Mouse (Mus musculus): ENCODE measurements around the gene Smad1. TPM values are rescaled to one million over a fixed set of nuclear protein-coding genes. Genes with fewer than 3 reads are reported as not detected.
"Not testable (repeated sequence)": the region's sequence is repeated elsewhere in the genome, so short reads cannot be mapped to it uniquely, and the experiment has no call there.

The Smad1 gene
- total RNA-seq (2021): 10 to 100 TPM; 25.6 TPM
- long read RNA-seq, experiment 1, transcript Smad1-202 (7 exons, 3,099 nt): major isoform, 23 of 28 reads
- long read RNA-seq, experiment 1, partial matches to known transcripts: 2 of 28 reads
- long read RNA-seq, experiment 1, other reads (novel, unspliced or antisense): 3 of 28 reads
- long read RNA-seq, experiment 2, transcript Smad1-202 (7 exons, 3,099 nt): major isoform, 7 of 17 reads
- long read RNA-seq, experiment 2, partial matches to known transcripts: 7 of 17 reads
- long read RNA-seq, experiment 2, other reads (novel, unspliced or antisense): 3 of 17 reads

DNA sequence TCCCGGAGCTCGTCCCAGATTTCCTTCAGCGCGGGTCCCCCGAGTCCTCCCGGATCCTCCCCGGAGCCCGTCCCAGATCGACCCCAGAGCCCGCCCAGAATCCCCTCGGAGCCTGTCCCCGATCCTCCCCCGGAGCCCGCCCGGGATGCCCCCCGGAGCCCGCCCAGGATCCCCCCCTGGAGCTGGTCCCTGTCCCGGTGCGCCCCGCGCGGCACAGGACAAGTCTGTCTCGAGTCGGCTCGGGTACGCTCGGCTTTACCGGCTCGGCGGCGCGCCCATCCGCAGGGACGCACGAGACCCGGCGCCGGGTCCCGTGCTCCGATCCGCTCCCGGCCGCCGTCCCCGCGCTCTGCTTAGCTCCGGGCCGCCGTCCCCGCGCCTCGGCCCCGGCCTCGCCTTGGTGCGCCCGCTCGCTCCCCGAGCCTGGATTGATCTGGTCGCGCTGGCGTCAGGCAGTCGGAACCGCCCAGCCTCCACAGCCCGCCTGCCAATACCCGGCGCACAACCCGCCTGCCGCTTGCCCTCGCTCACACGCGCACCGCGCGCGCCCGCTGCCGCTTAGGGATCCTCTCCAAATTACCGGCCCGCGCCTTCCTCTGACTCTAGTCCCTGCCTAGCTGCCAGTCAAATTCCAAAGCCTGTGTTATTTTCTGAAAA is at the start of gene Smad1:
Gene Smad1 (minus strand): TSS at position 525 of the 657 bp plus-strand sequence.
- peak; percentile 93 to 95 for DNase-seq (ENCODE audit: low spot score in 2 of 2)

DNA sequence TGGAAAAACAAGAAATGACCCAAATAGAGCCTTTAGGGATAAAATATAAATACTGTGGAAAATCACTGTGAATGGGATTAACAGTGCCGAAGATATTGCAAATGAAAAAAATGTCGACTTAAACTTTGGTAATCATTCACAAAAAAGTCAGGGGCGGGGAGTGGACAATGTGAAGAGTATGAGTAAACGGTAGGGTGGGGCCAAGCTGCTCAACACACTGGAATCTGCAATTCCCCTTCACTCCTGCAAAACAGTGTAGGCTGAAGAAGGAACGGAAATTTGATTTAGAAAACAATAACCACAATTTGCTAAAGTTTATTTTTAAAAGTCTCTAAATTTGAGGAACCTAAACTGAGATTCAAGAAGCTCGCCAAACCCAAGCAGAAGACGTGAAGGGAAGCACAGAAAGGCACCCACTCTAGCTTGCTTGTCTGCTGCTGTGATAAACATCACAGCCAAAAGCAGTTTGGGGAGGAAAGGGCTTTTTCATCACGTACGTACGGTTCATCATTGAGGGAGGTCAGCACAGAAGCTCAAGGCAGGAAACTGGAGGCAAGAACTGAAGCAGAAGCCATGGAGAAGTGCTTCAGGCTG is 48.0 kb upstream of the Smad1 start:
- DNase-seq (ENCODE audit: low spot score in 2 of 2): no peak

DNA sequence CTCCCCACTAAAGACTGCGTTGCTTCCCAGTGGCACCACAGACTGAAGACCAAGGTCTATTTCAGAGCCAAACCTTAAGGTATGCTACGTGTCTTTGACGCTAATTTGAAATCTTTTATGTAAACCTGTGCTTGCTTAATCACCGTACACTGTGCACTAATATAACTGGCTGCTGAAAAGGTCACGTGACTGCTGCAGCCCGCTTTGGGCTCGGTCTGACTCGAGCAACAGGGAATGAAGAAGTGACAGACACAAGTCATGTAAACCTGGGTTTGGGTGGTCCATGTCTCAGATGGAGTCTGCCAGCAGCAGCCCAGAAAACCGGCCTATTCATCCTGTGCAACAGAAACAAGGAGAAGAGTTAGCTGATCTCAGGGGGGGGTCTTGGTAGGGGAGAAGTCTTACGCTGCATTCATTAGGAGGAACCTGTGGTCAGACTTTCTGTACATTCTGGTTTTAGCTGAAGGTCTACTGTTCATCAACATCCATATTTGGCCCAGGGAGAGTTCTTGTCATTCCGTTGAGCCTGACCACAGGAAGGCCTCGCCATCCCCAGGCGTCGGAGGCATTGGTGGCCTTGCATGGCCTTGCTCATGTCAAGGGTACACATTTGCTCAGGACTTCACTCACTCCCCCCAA is 44.3 kb upstream of the Smad1 start:
- DNase-seq (ENCODE audit: low spot score in 2 of 2): no peak

DNA sequence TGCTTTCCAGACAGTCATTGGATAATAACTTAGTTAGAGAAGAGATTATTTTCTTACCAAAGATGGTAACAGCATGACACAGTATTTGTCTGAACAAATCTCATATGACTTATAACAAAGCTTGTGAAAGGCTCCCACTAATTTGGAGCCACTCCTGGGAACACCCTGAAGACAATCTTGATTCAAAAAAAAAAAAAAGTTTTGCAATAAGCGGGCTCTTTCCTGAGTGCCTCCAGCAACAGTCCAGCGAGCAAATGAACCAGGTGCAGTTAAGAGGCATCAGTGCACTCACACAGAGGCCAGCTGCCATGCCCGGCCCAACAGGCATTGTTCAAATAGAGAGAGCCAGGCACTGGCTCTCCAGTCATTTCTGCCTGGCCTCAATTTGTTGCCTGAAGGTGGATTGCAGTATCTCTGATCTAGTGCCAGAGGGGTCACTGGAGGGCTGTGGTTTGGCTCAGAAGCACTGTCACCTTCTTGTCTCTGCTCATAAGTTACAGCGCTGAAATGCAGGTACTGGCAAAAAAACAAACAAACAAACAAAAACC is 34.7 kb upstream of the Smad1 start:
- DNase-seq (ENCODE audit: low spot score in 2 of 2): no peak

DNA sequence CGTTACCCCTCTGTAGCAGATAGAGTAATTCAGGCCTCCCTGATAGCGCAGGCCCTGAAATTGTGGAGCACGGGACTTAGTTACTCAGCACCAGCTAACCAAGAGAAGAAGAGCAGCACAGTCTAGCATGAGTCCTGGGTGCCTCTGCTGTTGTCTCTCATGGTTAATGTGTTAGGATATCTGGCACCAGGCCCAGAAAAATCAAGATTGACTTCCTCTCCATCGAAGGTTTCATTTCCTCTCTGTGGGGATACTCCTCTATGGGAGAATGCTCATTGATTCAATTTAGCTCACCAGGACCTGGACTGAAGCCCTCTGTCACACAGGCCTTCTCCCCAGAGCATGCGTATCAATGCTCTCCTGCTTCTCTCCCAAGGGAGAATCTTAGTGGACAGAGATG is 15.6 kb upstream of the Smad1 start:
- no peak for DNase-seq (ENCODE audit: low spot score in 2 of 2)

DNA sequence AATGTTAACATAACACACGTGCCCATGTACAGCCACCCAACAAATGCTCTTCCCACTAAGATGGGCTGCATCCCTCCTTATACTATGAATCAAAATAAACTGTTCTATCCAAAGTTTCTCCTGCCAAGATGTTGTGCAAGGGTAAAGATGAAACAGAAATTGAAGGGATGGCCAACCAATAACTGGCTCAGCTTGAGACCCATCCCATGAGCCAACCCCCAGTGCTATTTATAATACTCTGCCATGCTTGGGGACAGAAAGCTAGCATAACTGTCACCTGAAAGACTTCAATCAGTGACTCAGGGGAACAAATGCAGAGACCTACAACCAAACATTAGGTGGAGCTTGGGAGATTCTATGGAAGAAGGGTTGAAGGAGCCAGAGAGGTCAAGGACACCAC is 11.2 kb upstream of the Smad1 start:
- no peak for DNase-seq (ENCODE audit: low spot score in 2 of 2)

DNA sequence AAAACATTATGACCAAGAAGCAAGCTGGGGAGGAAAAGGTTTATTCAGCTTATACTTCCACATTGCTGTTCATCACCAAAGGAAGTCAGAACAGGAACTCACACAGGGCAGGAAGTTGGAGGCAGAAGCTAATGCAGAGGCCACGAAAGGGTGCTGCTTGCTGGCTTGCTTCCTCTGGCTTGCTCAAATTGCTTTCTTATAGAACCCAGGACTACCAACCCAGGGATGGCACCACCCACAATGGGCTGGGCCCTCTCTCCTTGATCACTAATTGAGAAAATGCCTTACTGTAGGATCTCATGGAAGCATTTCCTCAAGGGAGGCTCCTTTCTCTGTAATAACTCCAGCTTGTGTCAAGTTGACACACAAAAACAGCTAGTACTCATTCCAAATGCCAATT is 8.0 kb upstream of the Smad1 start:
- not testable (repeated sequence) for DNase-seq (ENCODE audit: low spot score in 2 of 2)

DNA sequence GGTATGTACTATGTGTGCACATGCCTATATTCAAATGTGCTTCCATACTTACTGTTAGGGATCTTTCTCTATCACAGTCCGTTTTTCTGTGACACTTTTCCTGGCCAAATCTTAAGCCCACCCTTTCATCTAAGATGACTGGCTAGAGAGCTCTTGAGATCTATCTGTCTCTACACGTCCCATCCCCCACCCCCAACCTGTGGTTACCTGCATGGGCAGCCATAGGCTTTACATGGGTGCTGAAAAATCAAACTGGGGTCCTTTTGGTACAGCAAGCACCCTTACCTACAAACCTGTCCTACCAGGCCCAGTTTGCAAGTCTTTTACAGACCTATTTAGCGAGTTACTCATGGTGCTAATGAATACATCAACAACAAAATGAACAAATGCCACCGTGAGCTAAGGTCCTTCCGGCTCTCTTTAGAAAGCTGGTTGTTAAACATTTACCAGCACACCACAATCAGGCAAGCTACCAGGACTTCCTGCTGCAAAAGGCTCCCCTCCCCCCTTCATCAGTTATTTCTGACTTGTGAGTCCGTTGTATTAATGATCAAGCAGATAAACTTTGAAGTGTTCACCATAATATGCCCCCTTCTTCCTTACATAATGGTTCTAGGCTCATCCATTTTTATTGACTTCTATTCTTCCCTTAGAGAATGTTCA is 5.7 kb upstream of the Smad1 start:
- no peak for DNase-seq (ENCODE audit: low spot score in 2 of 2)

DNA sequence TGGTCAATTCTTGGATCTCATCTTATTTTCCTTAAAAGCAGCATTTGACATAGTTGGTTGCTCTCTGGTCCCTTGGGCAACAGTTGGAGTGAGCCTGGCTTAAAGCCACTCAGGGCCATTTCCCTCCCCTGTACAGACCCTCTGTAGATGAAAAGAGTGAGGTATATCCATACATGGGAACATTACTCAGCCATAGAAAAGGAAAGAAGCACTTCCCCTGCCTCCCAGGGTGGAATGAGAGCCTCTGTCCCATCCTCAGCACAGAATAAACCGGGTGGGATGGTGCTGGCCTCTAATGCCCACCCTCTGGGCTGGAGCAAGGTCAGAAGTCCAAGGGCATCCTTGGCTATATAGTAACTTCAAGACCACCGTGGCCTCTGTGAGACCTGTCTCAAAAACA is 1.4 kb upstream of the Smad1 start:
- no peak for DNase-seq (ENCODE audit: low spot score in 2 of 2)

DNA sequence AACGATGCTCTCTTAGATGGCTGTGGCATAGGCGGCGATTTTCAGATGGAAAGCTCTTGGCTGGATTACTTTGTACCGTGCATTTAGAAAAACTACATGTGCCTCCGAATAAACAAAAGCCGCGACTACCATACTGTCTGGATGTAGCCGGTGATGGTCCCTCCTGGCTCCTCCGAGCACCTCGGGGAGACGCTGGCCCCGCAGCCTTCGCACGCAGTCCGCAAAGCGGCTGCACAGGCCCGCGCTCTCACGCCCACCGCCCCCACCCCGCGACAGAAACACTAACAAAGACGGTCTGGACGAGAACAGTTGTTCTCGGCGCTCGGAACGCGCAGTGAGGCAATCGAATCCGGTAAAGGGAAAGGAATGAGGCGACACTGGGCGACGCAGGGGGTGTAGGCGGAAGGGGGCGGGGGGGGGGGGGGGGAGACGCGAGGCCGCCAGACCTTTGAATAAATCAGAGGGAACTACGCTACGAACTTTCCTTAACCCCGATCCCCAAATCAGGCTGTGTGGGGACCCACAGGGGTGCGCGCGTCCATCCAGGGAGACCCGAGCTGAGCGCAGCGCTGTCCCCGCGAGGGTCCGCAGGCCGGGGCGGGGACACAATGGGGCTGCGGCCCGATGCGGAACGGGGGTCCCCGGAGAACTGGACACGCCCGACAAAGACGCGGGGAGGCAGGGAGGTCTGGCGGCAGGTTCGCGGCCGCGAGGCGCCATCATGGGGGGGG is 902 bp downstream of the Smad1 start:
- DNase-seq (ENCODE audit: low spot score in 2 of 2): peak; percentile 46 to 48

DNA sequence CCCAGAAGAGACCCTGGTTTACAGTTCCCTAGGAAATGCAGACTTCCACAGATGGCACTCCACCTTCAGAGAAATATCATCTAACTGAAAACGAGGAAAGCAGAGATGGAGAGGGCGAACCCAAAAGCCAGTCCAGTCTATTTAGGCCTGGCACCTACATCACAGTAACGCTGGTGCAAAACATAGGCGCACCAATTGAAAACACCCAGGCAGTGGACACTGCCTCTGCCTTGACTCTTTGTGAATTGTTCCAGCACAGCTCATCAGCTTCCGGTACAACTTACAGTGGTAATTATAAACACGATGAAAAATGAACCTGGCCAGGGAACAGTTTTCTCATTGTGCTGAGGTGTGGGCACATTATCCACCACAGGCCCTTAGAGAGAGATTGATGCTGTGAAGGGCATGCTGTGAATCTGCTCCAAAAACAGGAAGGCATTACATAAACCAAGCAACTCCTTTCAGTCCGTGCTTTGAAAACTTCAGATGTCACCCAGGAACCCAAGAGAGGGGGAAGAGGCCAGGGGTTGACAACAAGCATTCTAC is 1.5 kb downstream of the Smad1 start:
- DNase-seq (ENCODE audit: low spot score in 2 of 2): no peak

DNA sequence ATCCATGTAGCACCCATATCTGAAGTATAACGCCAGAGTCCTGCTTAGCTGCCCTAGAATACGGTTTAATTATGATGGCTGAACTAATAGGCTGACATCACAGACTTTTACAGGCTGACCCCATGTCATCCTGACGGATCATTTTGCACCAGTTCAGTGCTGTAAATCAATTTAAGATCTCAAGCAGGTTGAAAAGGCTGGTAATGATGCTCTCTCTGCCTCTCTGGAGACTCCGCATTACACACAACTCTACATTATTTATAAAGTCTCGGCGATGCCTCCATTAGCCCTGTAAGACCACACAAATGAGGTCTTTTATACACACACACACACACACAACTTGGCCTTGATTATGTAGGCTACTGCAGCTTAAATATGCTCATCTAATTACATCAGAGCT is 2.4 kb downstream of the Smad1 start:
- DNase-seq (ENCODE audit: low spot score in 2 of 2): no peak

DNA sequence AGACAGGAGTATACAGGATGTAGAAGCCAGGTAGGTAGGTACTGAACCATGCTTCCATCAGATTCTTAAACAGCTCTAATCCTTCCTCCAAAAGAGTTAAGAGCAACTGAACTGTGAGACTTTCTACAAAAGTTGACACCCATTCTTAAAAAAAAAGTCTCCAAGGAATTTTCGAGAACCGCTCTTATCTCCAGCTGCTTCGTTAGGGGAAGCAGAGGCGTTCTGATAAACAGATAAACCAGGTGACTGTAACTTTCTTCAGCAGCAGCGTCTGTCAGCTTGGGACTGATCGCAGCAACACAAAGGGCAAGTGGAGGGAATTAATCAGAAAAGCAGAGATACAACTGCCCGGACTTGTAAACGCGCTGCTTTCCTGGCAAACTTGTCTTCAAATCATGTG is 5.3 kb downstream of the Smad1 start:
- DNase-seq (ENCODE audit: low spot score in 2 of 2): no peak

DNA sequence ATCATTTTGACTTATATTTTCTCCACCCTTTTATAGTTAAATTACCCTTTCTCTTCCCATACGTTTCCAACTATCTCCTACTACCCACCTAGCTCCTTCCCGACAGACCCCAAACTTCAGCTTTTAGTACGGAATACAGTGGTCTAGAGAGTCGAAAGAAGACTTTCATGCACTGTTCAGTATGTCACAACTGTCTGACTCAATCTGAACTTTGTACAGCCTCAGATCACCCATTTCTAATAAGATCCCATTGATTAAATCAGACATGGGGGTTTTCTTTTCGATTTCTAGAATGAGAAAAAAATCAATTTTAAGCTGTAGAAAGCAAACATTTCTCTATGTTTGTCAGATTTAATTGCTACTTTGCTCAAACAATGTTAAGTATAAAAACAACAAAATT is 6.1 kb downstream of the Smad1 start:
- DNase-seq (ENCODE audit: low spot score in 2 of 2): no peak

DNA sequence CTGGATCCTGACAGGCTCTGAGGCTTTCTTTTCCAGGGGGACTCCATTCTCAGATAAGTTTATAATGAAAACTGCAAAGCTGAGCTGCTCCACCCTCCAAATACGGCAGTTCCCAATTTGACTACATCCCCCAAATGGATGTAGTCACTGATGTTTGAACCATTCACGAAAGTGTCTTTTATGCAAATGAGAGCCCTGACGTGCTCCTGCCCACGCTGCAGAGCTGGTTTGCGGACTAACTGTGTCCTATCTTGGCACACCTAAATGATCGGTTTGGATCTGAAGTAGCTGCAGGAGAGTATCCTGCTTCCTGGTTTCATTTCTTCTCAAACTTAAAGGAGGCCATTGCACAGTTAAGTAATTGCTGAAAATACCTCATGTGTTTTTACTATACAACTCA is 6.7 kb downstream of the Smad1 start:
- no peak for DNase-seq (ENCODE audit: low spot score in 2 of 2)

DNA sequence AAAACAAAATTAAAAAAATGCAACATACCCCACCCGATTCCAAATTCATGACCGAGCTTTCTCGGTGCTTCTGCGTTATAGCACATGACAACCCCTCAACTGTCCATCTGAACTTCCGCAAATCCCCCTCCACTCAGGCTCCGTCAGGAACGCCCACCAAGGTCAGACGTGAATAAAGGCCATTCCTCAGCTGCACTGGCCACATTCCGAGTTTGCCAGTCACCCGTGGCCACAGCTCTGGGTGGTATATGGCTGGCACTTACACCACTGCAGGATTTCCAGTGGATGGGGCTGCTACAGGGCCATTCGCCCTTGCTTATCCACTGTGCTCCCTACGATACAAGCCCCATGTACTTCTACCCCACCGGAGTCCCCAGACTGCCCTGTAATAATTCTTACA is 7.9 kb downstream of the Smad1 start:
- DNase-seq (ENCODE audit: low spot score in 2 of 2): no peak

DNA sequence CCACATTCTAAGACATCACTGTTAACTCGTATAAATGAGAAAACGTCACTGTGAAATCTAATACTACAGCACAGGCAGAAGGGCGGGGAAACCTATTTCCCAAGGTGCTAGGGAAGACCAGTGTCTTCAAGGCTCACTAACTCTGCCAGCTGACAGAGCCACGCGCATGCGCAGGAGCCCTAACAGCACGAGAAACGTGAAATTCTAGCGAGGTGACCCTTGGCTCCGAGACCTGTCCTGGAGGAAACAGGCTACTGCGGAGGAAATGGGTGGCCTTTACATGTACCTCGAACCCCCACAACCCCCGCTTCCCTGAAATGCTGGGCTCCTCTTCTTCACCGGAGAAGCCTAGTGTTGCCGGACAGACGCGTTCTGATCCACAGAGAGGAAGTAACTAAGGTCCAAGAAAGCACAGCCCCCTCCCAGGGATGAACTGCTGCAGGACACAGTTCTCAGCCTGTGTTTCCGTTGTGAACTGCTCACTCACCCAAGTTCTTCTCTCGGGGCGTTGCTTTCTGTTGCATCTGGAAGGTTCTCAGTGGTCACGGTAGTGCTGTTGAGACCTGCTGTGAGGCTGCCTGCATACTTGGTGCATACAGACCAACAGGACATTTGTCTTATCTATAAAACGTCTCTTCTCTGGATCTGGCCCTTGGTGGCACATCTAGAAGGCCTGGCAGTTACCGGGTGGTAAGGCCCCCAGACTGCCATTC is 10.1 kb downstream of the Smad1 start:
- DNase-seq (ENCODE audit: low spot score in 2 of 2): no peak

DNA sequence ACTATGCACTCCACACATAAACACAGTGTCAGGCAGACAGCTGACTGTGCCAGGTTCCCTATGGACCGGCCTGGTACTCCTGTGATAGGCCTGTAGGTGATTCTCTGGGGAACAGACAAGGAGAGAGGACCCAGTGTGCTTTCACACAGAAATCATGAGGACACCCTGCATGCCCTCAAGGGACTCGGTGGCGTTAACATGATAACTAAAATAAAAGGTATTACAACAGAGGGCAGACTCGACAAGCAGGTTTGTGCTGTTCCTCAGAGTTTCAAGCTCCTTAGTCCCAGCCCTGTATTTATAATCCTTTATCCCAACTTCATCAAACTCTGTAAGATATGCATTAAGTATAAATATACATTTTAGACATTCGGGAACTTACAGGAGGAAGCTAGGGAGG is 12.5 kb downstream of the Smad1 start:
- no peak for DNase-seq (ENCODE audit: low spot score in 2 of 2)

DNA sequence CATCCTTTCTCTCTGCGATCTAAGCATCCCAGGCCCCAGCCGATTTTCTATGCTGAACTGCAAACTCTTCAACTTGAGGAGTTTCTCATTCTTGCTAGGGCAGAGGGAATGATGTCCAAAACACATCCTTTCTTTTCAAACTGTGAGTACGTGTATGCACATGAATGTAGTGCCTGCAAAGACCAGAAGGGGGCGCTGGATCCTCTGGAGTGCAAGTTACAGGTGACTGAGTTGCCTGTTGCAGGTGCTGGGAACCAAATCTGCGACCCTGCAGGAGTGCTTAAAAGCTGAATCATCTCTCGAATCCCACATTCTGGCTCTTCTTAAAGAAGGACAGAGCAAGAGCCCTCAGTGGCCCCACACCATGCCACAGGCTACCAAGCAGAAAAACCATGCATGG is 13.0 kb downstream of the Smad1 start:
- no peak for DNase-seq (ENCODE audit: low spot score in 2 of 2)
